Mouse (Mus musculus) megakaryocyte, embryonic 14.5 days (primary cell): ENCODE results near the gene Entpd2. TPM values are rescaled to one million over a fixed set of nuclear protein-coding genes. Genes with fewer than 3 reads are reported as not detected.
A peak's percentile ranks its signal among the peaks of the same experiment; 100 is the strongest.
"Not testable (repeated sequence)": the region's sequence is repeated elsewhere in the genome, so short reads cannot be mapped to it uniquely, and the experiment has no call there.

ENCODE experiments used
- H3K27me3 ChIP-seq: replicated peaks from 2 replicates; pipeline ENCODE3; 2012; ENCODE audit warnings: inconsistent platforms
- H3K36me3 ChIP-seq: replicated peaks from 2 replicates; pipeline ENCODE3; 2012; ENCODE audit warnings: low read length, inconsistent platforms, mixed read lengths
- H3K4me1 ChIP-seq: 2 replicates; pipeline ENCODE4 v1.6.1; 2012; ENCODE audit warnings: inconsistent platforms
- H3K4me3 ChIP-seq: replicated peaks from 2 replicates; pipeline ENCODE3; 2012; ENCODE audit warnings: moderate library complexity, mild to moderate bottlenecking, inconsistent platforms
- H3K9me3 ChIP-seq: 2 replicates; pipeline ENCODE4 v1.6.1; 2012; ENCODE audit warnings: inconsistent platforms
- FLI1 ChIP-seq: IDR thresholded peaks from 2 replicates; pipeline ENCODE4 v1.6.1; 2012; ENCODE audit warnings: low read length, inconsistent platforms, mixed read lengths
- GATA1 ChIP-seq: IDR thresholded peaks from 3 replicates; pipeline ENCODE4 v1.6.1; 2012; ENCODE audit warnings: mixed read lengths, low read length, inconsistent platforms, borderline replicate concordance
- polyA plus RNA-seq: library from polyadenylated mRNA; stranded (reverse); fragments of >175 nt; gene quantifications from 2 replicates; pipeline ENCODE4 v1.2.3, GENCODE M21; 2012; ENCODE audit warnings: low replicate concordance; ENCODE audit not compliant: insufficient read depth

The Entpd2 gene
- polyA plus RNA-seq, 1 experiment = not detected

DNA sequence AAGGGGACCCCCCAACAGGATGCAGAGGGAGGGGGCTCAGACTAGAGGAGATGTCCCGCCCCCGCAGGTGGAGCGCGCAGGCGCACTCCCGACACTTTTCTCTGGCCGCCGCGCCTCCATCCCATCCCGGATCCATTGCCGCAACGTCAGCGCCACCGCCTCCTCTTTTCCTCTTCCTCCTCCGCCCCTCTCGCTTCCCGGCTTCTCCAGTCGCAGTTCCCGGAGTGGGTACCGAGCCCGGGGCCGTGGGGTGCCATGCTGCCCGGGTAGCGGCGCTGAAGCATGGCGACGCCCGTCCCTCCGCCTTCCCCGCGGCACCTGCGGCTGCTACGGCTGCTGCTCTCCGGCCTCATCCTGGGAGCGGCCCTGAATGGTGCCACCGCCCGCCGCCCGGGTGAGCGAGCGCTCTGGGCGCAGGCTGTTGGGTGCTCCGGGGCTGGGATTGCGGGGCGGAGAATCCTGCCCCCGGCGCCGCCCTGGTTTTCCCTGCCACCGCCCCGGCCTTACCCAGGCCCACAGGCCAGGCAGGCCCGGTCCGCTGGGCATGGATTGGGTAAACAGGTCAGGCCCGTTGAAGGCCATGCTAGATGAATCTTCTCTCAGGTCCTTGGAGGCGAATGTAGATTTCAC lies 7.4 kb downstream of the Entpd2 start:
- H3K27me3 ChIP-seq = peaks cover 97% of the 10 kb centered on the region
- H3K9me3 ChIP-seq = no peaks in the 10 kb centered on the region
- H3K4me3 ChIP-seq = peak overlapping the region; percentile 81
- TF ChIP-seq GATA1 (no peak), FLI1 (no peak)
- H3K4me1 ChIP-seq = peaks cover 21% of the 10 kb centered on the region
- H3K36me3 ChIP-seq = no peaks in the 10 kb centered on the region

DNA sequence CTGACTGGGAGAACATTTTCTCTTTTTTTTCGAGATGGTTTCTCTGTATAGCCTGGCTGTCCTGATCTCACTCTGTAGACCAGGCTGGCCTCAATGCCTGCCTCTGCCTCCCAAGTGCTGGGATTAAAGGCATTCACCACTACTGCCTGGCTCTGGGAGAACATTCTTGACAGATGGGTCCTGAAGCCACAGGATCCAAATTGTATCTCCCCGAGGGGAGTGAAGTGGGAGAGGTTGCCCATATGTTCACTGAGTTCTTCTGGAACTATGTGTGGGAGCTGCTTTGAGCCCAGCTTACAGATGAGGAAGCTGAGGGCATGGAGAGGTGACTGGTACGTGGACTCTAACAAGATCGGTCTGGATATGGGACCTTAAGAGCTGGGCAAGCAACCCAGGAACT lies 8.3 kb downstream of the Entpd2 start:
- TF ChIP-seq FLI1 = no peak
- no peak for TF ChIP-seq GATA1
- H3K27me3 ChIP-seq = peaks cover 96% of the 10 kb centered on the region
- H3K9me3 ChIP-seq = no peaks in the 10 kb centered on the region
- peaks cover 21% of the 10 kb centered on the region for H3K4me1 ChIP-seq
- no peak overlapping the region for H3K4me3 ChIP-seq
- H3K36me3 ChIP-seq = no peaks in the 10 kb centered on the region

DNA sequence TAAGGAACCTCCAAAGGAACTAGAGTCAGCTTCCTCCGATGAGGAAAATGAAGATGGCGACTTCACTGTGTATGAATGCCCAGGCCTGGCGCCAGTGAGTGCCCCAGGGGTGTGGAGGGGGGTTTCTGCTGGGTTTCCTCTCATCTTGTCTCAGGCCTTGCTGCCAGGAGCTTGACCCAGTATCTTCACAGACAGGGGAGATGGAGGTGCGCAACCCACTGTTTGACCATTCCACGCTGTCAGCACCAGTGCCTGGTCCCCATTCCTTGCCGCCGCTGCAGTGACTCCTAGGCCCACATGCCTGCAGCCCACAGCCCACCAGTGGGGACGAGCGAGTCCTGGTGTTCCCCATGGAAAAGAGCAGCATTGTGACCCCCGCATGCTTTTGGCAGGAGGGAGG lies 13.2 kb downstream of the Entpd2 start:
- no peaks in the 10 kb centered on the region for H3K36me3 ChIP-seq
- no peak for TF ChIP-seq FLI1
- TF ChIP-seq GATA1 = no peak
- no peak overlapping the region for H3K4me3 ChIP-seq
- H3K9me3 ChIP-seq = no peaks in the 10 kb centered on the region
- peaks cover 68% of the 10 kb centered on the region for H3K27me3 ChIP-seq
- H3K4me1 ChIP-seq = peaks cover 6% of the 10 kb centered on the region; the same call in 1 of the 2 replicates

DNA sequence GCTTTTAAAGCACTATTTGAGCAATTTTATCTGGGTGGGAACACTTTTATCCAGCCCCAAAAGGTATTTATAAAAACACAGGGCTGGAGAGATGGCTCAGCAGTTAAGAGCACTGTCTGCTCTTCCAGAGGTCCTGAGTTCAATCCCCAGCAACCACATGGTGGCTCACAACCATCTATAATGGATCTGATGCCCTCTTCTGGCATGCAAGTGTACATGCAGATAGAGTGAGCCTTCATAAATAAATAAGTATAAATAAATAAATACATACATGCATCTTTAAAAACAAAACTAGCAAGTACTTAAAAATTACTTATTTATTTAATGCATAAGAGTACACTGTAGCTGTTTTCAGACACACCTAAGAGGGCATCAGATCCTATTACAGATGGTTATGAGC lies 17.8 kb downstream of the Entpd2 start:
- not testable (repeated sequence) for H3K9me3 ChIP-seq, H3K4me3 ChIP-seq, H3K36me3 ChIP-seq
- Histone ChIP-seq H3K27me3 (peaks cover 31% of the 10 kb centered on the region), H3K4me1 (peaks cover 27% of the 10 kb centered on the region)

DNA sequence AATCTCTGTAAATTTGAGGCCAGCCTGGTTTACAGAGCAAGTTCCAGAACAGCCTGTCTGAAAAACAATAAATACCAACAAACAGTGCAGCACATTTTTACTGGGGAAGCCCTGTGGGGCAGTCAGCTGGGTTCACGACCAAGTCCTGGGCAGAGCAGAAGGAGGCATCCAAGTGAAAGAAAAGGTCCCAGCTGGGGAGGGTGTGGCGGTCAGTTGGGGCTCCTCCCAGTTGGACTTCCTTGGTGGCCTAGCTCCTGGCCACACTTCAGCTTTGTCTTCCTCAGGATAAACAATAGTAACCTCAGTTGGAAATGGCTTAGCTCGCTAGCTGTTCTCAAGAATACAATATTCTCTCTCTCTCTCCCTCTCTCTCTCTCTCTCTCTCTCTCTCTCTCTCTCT lies 21.8 kb downstream of the Entpd2 start:
- Histone ChIP-seq H3K4me1 (peaks cover 41% of the 10 kb centered on the region), H3K36me3 (no peaks in the 10 kb centered on the region), H3K27me3 (peaks cover 12% of the 10 kb centered on the region), H3K9me3 (no peaks in the 10 kb centered on the region), H3K4me3 (no peak overlapping the region)
- TF ChIP-seq FLI1 (no peak), GATA1 (no peak)

DNA sequence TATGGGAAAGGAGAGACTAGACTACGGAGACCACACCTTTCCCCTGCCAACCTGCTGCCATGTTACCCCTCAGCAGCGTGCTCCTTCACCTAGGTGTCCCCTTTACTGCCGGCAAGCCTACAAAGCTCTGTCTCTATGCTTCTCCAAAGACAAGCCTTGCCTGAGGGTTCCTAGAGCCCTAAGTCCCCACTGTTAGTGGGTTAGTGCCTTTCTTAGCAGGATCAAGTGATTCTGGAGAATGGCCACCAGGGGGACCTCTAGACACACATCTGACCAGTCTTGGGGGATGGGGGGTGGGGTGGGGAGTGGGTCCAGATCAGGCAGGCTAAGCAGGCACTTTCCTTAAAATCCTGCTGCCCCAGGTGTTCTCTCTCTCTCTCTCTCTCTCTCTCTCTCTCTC lies 26.2 kb downstream of the Entpd2 start:
- TF ChIP-seq GATA1 = no peak
- no peak for TF ChIP-seq FLI1
- H3K4me3 ChIP-seq = no peak overlapping the region
- peaks cover 9% of the 10 kb centered on the region for H3K36me3 ChIP-seq
- peaks cover 32% of the 10 kb centered on the region for H3K27me3 ChIP-seq
- H3K9me3 ChIP-seq = peaks cover 3% of the 10 kb centered on the region; the same call in 1 of the 2 replicates
- H3K4me1 ChIP-seq = peaks cover 79% of the 10 kb centered on the region

DNA sequence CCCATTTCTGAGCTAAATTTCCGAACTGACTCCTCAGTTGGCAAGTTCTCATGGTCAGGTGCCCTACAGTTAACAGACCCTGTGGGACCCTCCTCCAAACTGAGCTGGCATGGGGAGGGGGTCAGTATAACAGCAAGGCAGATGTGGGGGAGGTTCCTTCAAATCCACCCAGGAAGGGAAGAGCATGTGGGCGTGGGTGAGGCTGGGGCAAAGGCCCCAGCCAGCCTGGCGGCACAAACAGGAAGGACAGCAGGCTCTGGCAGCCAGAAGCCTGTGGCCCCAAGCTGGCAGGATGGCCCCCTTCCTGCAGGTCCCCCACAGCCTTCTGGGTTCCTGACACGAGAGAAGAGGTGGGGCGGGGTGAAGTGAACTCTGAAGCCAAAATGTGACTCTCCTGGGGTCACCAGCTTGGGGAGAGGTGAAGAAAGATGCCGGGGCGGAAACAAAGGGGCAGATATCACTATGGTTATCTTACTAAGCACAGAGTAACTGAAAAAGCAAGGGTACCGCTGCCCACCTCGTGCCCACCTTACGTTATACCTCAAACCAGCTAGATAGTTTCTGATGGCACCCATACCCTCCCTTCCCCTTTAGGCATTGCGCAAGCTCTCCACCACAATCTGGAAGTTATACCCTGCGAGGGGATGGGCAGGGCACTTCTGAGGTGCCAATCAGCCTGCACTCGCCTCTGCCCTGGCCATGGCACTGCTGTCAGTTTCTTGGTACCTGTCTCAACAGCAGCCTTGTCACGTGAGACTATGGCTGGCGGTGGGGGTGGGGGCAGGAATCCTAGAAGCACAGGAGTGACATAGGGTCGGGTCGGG lies 27.1 kb downstream of the Entpd2 start, which contains the start of gene Fut7:
TSS of gene Fut7 (plus strand) at position 681 of the 824 bp plus-strand sequence.
- peaks cover 32% of the 10 kb centered on the region for H3K27me3 ChIP-seq
- peaks cover 79% of the 10 kb centered on the region for H3K4me1 ChIP-seq
- H3K36me3 ChIP-seq = peaks cover 9% of the 10 kb centered on the region
- peak within 1 kb of the TSS; percentile 86 for H3K4me3 ChIP-seq
- TF ChIP-seq FLI1 (no peak), GATA1 (no peak)
- H3K9me3 ChIP-seq = peaks cover 3% of the 10 kb centered on the region; the same call in 1 of the 2 replicates

DNA sequence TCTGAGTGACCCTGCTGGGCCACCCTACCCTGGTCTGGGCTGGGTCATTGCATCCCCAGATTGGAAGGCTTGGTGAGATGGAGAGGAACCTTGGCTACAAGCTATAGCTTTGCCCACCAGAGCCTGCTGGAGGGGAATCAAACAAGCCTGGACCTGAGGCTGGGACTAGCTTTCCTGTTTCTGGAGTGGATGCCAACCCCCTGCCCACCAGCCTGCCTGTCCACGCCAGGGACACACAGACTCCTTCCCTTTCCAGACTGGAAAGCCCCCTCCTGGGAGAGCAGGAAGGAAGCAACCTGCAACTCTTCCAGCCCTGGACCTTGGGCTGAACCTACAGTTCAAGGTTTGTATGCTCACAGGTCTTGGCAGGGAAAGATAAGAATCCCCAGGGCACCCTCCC lies 28.0 kb downstream of the Entpd2 start:
- TF ChIP-seq FLI1 (no peak), GATA1 (no peak)
- H3K4me1 ChIP-seq = peaks cover 77% of the 10 kb centered on the region
- H3K27me3 ChIP-seq = peaks cover 27% of the 10 kb centered on the region
- peak overlapping the region; percentile 86 for H3K4me3 ChIP-seq
- peaks cover 9% of the 10 kb centered on the region for H3K36me3 ChIP-seq
- H3K9me3 ChIP-seq = peaks cover 3% of the 10 kb centered on the region; the same call in 1 of the 2 replicates

DNA sequence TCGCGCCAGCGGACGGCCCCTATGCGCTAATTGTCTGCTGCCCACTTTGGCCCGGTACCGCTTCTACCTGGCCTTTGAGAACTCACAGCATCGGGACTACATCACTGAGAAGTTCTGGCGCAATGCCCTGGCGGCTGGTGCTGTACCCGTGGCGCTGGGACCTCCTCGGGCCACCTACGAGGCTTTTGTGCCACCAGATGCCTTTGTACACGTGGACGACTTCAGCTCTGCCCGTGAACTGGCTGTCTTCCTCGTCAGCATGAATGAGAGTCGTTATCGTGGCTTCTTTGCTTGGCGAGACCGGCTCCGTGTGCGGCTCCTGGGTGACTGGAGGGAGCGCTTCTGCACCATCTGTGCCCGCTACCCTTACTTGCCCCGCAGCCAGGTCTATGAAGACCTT lies 29.8 kb downstream of the Entpd2 start:
- no peak overlapping the region for H3K4me3 ChIP-seq
- H3K9me3 ChIP-seq = peaks cover 3% of the 10 kb centered on the region; the same call in 1 of the 2 replicates
- no peak for TF ChIP-seq GATA1
- TF ChIP-seq FLI1 = no peak
- peaks cover 35% of the 10 kb centered on the region for H3K27me3 ChIP-seq
- H3K36me3 ChIP-seq = peaks cover 10% of the 10 kb centered on the region
- H3K4me1 ChIP-seq = peaks cover 91% of the 10 kb centered on the region

DNA sequence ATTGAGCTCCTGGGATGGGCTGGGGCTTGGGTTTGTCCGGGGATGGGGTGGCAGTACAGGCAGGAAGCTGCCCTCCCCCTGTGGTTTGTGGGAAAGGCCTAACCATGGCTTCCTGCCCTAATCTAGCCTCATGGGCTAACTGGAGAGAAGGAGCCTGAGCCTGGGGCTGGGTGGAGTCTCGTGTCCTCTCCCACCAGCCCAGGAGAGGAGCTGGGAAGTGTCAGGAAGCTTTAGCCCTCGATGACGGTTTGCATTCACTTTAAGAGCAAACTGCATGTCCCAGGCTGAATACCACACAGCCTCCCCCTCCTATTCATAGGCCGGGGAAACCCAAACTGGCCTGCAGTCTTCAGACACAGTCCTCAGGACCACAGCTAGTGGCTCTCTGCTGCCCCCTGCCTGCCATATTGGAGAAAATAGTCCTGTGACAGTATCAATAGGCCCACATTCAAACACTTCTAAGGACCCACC lies 31.1 kb downstream of the Entpd2 start:
- peaks cover 3% of the 10 kb centered on the region; the same call in 1 of the 2 replicates for H3K9me3 ChIP-seq
- TF ChIP-seq FLI1 (no peak), GATA1 (no peak)
- H3K36me3 ChIP-seq = peaks cover 20% of the 10 kb centered on the region
- peaks cover 45% of the 10 kb centered on the region for H3K27me3 ChIP-seq
- peaks cover 97% of the 10 kb centered on the region for H3K4me1 ChIP-seq
- peak overlapping the region; percentile 86 for H3K4me3 ChIP-seq
